Mouse (Mus musculus): Measurements from ENCODE around the gene Scel.

- TF ChIP-seq POLR2A (IDR thresholded peaks at IDR 0.05; ENCODE audit: insufficient read length, low read depth): no peak
- no peak for TF ChIP-seq MYOD1 (IDR thresholded peaks at IDR 0.05; ENCODE audit: control insufficient read depth in 1 of 3, insufficient read length in 2 of 3, low read depth in 2 of 3)
- no peak for TF ChIP-seq USF1 (IDR thresholded peaks at IDR 0.05; ENCODE audit: low read depth)
- TF ChIP-seq E2F4 (IDR thresholded peaks at IDR 0.05; ENCODE audit: insufficient read depth): no peak
- TF ChIP-seq REST (IDR thresholded peaks at IDR 0.05; ENCODE audit: insufficient read depth, insufficient read length): no peak
- TF ChIP-seq MAX (IDR thresholded peaks at IDR 0.05; ENCODE audit: low read depth): no peak
- TF ChIP-seq POLR2AphosphoS2 (IDR thresholded peaks at IDR 0.05; ENCODE audit: insufficient read length, low read depth): no peak
- no peak for TF ChIP-seq CEBPB (IDR thresholded peaks at IDR 0.05; ENCODE audit: insufficient read depth, poor library complexity, severe bottlenecking)
- TF ChIP-seq MYOG (IDR thresholded peaks at IDR 0.05; ENCODE audit: control insufficient read depth in 1 of 3, insufficient read depth in 1 of 3, insufficient read length in 2 of 3, low read depth in 2 of 3): no peak
- TF ChIP-seq TCF3 (IDR thresholded peaks at IDR 0.05; ENCODE audit: insufficient read length, low read depth): no peak
- TF ChIP-seq TCF12 (IDR thresholded peaks at IDR 0.05; ENCODE audit: insufficient read depth, poor library complexity, severe bottlenecking): no peak
Measured at GRCm38 (mm10) chr14:103651106-103651505, 138.0 kb downstream of the Scel start.
